Mouse (Mus musculus): ENCODE measurements around the gene Ttyh3. TPM values are rescaled to one million over a fixed set of nuclear protein-coding genes. Genes with fewer than 3 reads are reported as not detected.

The Ttyh3 gene
- polyA plus RNA-seq, 1 experiment from 2014 or later, result 13.0 TPM

- Histone ChIP-seq H3K9ac (peak overlapping the region; percentile 60), H3K4me1 (peaks cover 66% of the 10 kb centered on the region), H3K27ac (peak overlapping the region; percentile 87), H3K27me3 (replicated peaks) (no peaks in the 10 kb centered on the region; the same call in 1 of the 2 replicates), H3K4me2 (peak overlapping the region; percentile 99), H3K9me3 (replicated peaks) (no peaks in the 10 kb centered on the region), H3K36me3 (peaks cover 3% of the 10 kb centered on the region; the same call in 1 of the 2 replicates), H3K4me3 (peak overlapping the region; percentile 94)
- WGBS (ENCODE audit: insufficient replicate concordance), result 69% methylated on average over 7 of the region's 7 CpGs
- ATAC-seq, result no peak
These were observed 1.1 kb upstream of the Ttyh3 start for GRCm38 (mm10) chr5:140649881-140650414.

DNA sequence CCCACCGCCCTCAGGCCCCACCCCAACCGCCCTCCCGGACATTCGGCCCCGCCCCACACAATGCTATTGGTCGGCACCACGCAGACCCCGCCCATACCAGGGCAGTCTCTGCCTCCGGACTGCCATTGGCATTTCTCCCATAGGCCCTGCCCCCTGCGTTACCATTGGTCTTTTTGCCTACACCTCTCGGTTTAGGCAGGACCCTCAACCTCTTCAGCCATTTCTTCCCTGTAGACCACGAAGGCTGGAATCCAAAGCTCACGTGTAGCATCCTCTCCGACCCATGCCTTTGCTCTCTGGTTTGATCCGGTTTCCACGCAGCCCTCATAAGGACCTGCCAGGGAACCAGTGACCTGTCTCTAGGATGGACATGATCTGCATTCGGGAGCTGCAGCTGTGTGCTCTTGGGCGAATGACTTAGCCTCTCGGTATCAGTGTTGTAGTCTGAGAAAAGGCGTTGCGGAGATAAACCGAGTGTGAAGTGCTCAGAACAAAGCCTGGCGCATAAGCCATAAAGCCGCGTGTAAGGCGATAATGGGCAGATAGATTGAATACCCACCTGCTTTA is 353 bp upstream of the Ttyh3 start:
- peak; percentile 90 for ATAC-seq

DNA sequence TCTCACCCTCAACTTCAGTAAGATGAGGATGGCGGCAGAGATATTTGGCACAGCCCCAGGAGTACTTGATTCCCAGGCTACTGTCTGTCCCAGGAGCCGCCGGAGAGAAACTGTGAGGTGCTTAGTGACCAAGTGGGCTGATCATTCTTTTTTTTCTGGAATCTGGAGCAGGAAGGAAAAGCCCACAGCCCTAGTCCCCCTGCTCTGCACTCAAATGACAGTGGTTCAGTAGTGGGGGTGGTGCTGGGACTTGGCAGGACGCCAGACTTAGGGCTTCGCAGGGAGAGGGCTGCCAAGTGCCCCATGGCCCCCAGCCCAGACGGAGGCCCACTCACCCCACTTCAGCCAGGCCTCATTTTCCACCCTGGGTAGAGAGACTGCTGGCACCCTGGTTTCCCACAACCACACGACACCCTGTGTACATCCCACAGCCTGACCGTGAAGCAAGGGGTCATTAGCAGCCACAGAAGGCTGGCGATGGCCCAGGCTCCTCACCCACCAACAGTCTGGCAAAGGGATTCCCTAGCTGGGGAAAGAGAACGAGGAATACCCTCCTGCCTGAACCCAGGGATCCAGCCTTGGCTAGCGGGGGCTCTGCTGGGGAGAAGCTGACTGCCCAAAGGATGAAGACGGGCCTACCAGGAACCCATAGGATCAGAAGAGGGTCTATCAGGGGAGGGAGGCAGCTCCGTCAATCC is 861 bp downstream of the Ttyh3 start:
- no peak for ATAC-seq
- 25% methylated on average over 13 of the region's 13 CpGs for WGBS (ENCODE audit: insufficient replicate concordance)

More for the DNA sequence above, 353 bp upstream of the Ttyh3 start:
- Histone ChIP-seq H3K4me1 (peaks cover 74% of the 10 kb centered on the region), H3K9ac (peak overlapping the region; percentile 60; the same call in 1 of the 2 replicates), H3K36me3 (peaks cover 4% of the 10 kb centered on the region; the same call in 1 of the 2 replicates), H3K27ac (peak overlapping the region; percentile 87), H3K4me3 (peak overlapping the region; percentile 94), H3K27me3 (replicated peaks) (no peaks in the 10 kb centered on the region; the same call in 1 of the 2 replicates), H3K9me3 (replicated peaks) (no peaks in the 10 kb centered on the region), H3K4me2 (peak overlapping the region; percentile 99)
- 3% methylated on average over 26 of the region's 26 CpGs for WGBS (ENCODE audit: insufficient replicate concordance)

DNA sequence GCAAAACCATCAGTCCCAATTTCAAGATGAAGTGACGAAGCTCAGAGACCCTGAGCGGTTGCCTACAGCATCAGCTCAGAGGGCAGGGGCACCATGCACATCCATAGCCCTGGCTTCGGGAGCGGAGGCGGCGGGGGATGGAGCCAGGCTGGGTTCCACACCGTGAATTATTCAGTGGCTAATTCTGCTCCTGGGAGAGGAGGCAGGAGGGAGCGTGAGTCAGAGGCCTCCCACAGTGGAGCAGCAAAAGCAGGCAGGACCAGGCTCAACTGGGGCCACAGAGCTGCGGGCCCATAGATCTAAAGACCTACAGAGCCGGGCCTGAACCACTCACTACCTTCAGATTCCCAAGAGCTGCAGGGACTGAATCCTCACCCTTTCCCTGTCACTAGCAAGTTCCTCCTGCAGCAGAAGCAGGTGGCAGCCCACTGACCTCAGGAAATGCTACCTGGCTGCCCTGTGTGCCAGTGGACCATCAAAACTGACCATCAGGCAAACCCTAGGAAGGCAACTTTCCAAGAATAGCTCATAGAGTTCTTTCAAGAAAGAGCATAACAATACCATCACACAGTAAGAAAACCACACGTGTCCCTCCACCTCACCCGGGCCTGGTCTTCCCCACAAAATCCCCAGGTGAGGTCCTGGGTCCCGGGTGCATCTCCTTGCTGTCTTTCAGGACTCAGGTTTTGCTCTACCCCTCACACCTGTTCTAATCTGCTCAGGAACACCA is 1.6 kb downstream of the Ttyh3 start:
- peak overlapping the region; percentile 97 for H3K9ac ChIP-seq
- H3K36me3 ChIP-seq, result peaks cover 10% of the 10 kb centered on the region
- H3K27me3 ChIP-seq (replicated peaks), result no peaks in the 10 kb centered on the region; the same call in 1 of the 2 replicates
- H3K27ac ChIP-seq, result peak overlapping the region; percentile 93; the same call in 1 of the 2 replicates
- WGBS (ENCODE audit: insufficient replicate concordance), result 76% methylated on average over 13 of the region's 13 CpGs
- H3K4me3 ChIP-seq, result peak overlapping the region; percentile 94
- peak overlapping the region; percentile 99 for H3K4me2 ChIP-seq
- no peak for ATAC-seq
- H3K4me1 ChIP-seq, result peaks cover 94% of the 10 kb centered on the region
- no peaks in the 10 kb centered on the region for H3K9me3 ChIP-seq (replicated peaks)

More for the DNA sequence above, 861 bp downstream of the Ttyh3 start:
- H3K9ac ChIP-seq, result peak overlapping the region; percentile 97
- peak overlapping the region; percentile 93 for H3K27ac ChIP-seq
- H3K4me3 ChIP-seq, result peak overlapping the region; percentile 94
- peak overlapping the region; percentile 99 for H3K4me2 ChIP-seq
- peaks cover 86% of the 10 kb centered on the region for H3K4me1 ChIP-seq
- no peaks in the 10 kb centered on the region; the same call in 1 of the 2 replicates for H3K27me3 ChIP-seq (replicated peaks)
- H3K9me3 ChIP-seq (replicated peaks), result no peaks in the 10 kb centered on the region
- peaks cover 10% of the 10 kb centered on the region for H3K36me3 ChIP-seq

- no peak for ATAC-seq
- peak overlapping the region; percentile 99 for H3K4me2 ChIP-seq
- H3K27ac ChIP-seq, result peak overlapping the region; percentile 93
- H3K9me3 ChIP-seq (replicated peaks), result no peaks in the 10 kb centered on the region
- H3K4me3 ChIP-seq, result no peak overlapping the region
- H3K9ac ChIP-seq, result peak overlapping the region; percentile 67; the same call in 1 of the 2 replicates
- H3K27me3 ChIP-seq (replicated peaks), result no peaks in the 10 kb centered on the region; the same call in 1 of the 2 replicates
- H3K36me3 ChIP-seq, result peaks cover 10% of the 10 kb centered on the region
- peaks cover 94% of the 10 kb centered on the region for H3K4me1 ChIP-seq
- WGBS (ENCODE audit: insufficient replicate concordance), result 90% methylated on average over 6 of the region's 6 CpGs
These were observed 2.7 kb downstream of the Ttyh3 start for GRCm38 (mm10) chr5:140646171-140646570.

DNA sequence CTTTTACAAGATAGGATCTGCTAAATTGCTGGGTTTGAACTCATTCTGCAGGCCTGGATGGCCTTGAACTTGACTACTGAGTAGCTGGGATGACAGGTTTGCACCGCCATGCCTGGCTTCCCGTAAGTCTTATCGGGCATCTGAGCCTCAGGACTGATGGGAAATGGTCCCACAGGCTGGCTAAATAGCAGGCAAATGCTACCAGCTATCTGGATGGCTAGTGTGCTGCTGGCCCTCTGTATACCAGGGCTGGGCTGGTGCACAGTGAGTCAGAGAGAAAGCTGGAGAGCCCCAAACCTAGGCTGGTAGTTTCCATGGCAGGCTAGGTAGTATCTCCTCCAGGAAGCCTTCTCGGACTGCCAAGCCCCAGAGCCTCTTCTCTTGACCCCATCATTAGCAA is 3.4 kb downstream of the Ttyh3 start:
- H3K9ac ChIP-seq, result peak overlapping the region; percentile 67
- H3K4me3 ChIP-seq, result peak overlapping the region; percentile 33
- H3K9me3 ChIP-seq (replicated peaks), result no peaks in the 10 kb centered on the region
- H3K36me3 ChIP-seq, result peaks cover 10% of the 10 kb centered on the region
- 33% methylated on average over 4 of the region's 4 CpGs for WGBS (ENCODE audit: insufficient replicate concordance)
- H3K4me2 ChIP-seq, result peak overlapping the region; percentile 99
- no peak for ATAC-seq
- H3K27me3 ChIP-seq (replicated peaks), result no peaks in the 10 kb centered on the region
- peak overlapping the region; percentile 93 for H3K27ac ChIP-seq
- peaks cover 96% of the 10 kb centered on the region for H3K4me1 ChIP-seq

DNA sequence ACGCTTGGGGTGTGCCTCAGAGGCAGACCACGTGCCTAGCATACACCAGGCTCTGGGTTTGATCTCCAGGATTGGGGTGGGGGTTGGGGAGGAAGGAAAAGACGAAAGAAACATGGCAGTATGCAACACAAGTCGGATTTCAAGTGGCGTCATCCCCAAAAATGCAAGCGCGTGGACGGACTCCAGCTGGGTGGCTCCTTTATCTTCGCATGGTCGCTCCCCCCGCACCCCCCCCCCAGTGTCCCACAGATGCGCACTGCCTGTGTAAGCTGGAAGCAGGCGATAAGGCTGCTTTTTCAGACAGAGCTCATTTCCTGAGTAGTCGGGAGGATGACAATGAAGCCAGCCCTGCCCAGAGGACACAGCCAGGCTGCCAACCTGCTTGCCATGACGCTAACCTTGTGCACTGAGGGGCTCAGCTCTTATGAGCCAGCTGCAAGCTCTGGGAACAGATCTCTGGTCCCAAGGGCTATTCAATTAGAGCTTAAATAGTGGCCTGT is 4.1 kb downstream of the Ttyh3 start:
- Histone ChIP-seq H3K9ac (peak overlapping the region; percentile 67), H3K36me3 (peaks cover 16% of the 10 kb centered on the region), H3K4me2 (peak overlapping the region; percentile 99), H3K4me1 (peaks cover 95% of the 10 kb centered on the region), H3K27me3 (replicated peaks) (no peaks in the 10 kb centered on the region), H3K4me3 (peak overlapping the region; percentile 33), H3K27ac (peak overlapping the region; percentile 93), H3K9me3 (replicated peaks) (no peaks in the 10 kb centered on the region)
- peak; percentile 76 for ATAC-seq
- WGBS (ENCODE audit: insufficient replicate concordance), result 17% methylated on average over 15 of the region's 15 CpGs

DNA sequence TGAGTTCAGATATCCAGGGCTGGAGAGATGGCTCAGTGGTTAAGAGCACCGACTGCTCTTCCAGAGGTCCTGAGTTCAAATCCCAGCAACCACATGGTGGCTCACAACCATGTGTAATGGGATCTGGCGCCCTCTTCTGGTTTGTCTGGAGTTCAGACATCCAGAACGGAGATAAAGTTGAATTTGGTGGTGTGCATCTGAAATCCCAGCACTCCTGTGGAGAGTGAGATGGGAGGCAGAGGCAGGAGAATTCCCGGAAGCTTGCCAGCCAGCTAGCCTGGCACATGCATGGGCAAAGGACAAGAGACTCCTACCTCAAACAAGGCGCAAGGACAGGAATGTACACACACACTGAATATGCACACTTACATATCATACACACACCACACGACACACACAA is 4.6 kb downstream of the Ttyh3 start:
- H3K27ac ChIP-seq, result peak overlapping the region; percentile 93
- ATAC-seq, result no peak
- peak overlapping the region; percentile 29 for H3K4me3 ChIP-seq
- H3K27me3 ChIP-seq (replicated peaks), result no peaks in the 10 kb centered on the region
- peaks cover 91% of the 10 kb centered on the region for H3K4me1 ChIP-seq
- peak overlapping the region; percentile 49; the same call in 1 of the 2 replicates for H3K9ac ChIP-seq
- H3K4me2 ChIP-seq, result peak overlapping the region; percentile 99
- no peaks in the 10 kb centered on the region for H3K9me3 ChIP-seq (replicated peaks)
- peaks cover 19% of the 10 kb centered on the region for H3K36me3 ChIP-seq
- WGBS (ENCODE audit: insufficient replicate concordance), result 68% methylated on average over 6 of the region's 6 CpGs

GRCm38 (mm10) chr5:140642076-140642475 is 6.8 kb downstream of the Ttyh3 start:
- H3K27ac ChIP-seq, result peak overlapping the region; percentile 43

DNA sequence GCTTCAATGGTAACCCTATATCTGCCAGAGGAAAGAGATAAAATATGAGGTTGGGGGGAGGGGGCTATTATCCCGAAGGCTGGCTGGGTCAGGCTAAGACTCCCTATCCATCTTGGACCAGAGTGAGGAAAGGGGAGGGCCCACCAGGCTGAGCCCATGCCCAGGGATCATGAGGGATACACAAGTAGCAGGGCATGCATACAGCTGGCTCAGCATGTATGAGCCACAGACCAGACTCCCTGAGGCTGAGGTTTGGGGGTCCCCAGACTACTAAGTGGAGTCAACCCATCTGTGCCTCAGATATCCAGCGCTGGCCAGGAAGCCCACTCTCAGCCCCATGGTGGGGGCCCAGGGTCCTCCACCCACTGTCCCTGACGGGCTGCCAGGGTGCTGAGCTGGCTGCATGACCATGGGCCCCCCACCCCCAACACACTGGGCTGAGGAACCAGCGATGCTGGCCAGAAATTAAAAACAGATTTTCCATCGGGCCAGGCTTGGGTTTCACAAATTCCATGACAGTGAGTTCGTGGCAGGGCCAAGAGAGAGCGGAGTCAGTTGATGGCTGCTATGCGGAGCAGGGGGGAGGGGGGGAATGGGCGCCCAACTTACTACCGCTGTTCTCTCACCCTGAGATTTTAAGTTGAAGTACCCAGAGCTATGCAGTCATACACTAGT is 7.4 kb downstream of the Ttyh3 start:
- ATAC-seq, result no peak

More at GRCm38 (mm10) chr5:140642076-140642475, 6.8 kb downstream of the Ttyh3 start:
- peaks cover 86% of the 10 kb centered on the region for H3K4me1 ChIP-seq
- H3K9ac ChIP-seq, result peak overlapping the region; percentile 15; the same call in 1 of the 2 replicates
- H3K4me3 ChIP-seq, result no peak overlapping the region
- no peaks in the 10 kb centered on the region for H3K27me3 ChIP-seq (replicated peaks)
- H3K9me3 ChIP-seq (replicated peaks), result no peaks in the 10 kb centered on the region
- peaks cover 34% of the 10 kb centered on the region for H3K36me3 ChIP-seq
- ATAC-seq, result no peak
- WGBS (ENCODE audit: insufficient replicate concordance), result 27% methylated on average over 3 of the region's 3 CpGs
- H3K4me2 ChIP-seq, result no peak overlapping the region

DNA sequence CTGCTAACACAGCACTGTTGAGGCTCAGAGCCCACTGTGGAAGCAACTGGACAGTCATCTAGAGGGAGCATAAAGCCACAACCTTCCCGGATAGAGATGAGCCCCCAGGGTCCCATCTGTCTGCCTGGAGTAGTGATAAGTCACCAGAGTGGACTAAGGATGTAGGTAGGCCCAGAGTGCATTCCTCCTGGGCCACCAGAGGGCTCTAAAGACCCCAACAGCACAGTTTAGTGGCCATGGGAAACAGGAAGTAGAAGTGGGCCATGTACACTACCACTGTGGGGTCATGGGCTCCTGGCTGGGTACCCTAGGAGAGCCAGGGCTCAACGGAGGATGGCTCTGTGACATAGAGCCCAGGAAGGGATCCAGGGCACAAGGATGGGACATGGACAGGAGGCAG is 8.0 kb downstream of the Ttyh3 start:
- Histone ChIP-seq H3K4me2 (no peak overlapping the region), H3K27me3 (replicated peaks) (no peaks in the 10 kb centered on the region), H3K27ac (peak overlapping the region; percentile 43; the same call in 1 of the 2 replicates), H3K9ac (no peak overlapping the region; the same call in 1 of the 2 replicates), H3K36me3 (peaks cover 43% of the 10 kb centered on the region), H3K4me3 (no peak overlapping the region), H3K4me1 (peaks cover 78% of the 10 kb centered on the region), H3K9me3 (replicated peaks) (no peaks in the 10 kb centered on the region)
- no peak for ATAC-seq
- 28% methylated on average over 2 of the region's 2 CpGs for WGBS (ENCODE audit: insufficient replicate concordance)

More for the DNA sequence above, 7.4 kb downstream of the Ttyh3 start:
- peaks cover 84% of the 10 kb centered on the region for H3K4me1 ChIP-seq
- no peak overlapping the region for H3K4me3 ChIP-seq
- no peak overlapping the region for H3K9ac ChIP-seq
- H3K36me3 ChIP-seq, result peaks cover 38% of the 10 kb centered on the region
- H3K4me2 ChIP-seq, result no peak overlapping the region
- peak overlapping the region; percentile 43; the same call in 1 of the 2 replicates for H3K27ac ChIP-seq
- H3K9me3 ChIP-seq (replicated peaks), result no peaks in the 10 kb centered on the region
- 64% methylated on average over 10 of the region's 10 CpGs for WGBS (ENCODE audit: insufficient replicate concordance)
- H3K27me3 ChIP-seq (replicated peaks), result no peaks in the 10 kb centered on the region
